Mouse (Mus musculus): ENCODE measurements around the gene Gm17019. TPM values are rescaled to one million over a fixed set of nuclear protein-coding genes. Genes with fewer than 3 reads are reported as not detected.
"Not testable (repeated sequence)": the region's sequence is repeated elsewhere in the genome, so short reads cannot be mapped to it uniquely, and the experiment has no call there.

The Gm17019 gene
- polyA plus RNA-seq, 1 experiment from 2014 or later = not detected

GRCm38 (mm10) chr5:15010639-15011582 is 21.9 kb downstream of the Gm17019 start:
- ATAC-seq (replicated peaks); H3K27me3 ChIP-seq (replicated peaks); H3K36me3 ChIP-seq (replicated peaks); H3K27ac ChIP-seq; H3K9ac ChIP-seq; H3K4me3 ChIP-seq; H3K4me1 ChIP-seq; H3K4me2 ChIP-seq: not testable (repeated sequence)
- peaks cover 27% of the 10 kb centered on the region for H3K9me3 ChIP-seq
- WGBS = 85% methylated on average over 11 of the region's 11 CpGs

- peaks cover 43% of the 10 kb centered on the region for H3K9me3 ChIP-seq
- H3K36me3 ChIP-seq (replicated peaks); H3K9ac ChIP-seq; H3K4me3 ChIP-seq; H3K27ac ChIP-seq; H3K4me2 ChIP-seq; H3K4me1 ChIP-seq; H3K27me3 ChIP-seq (replicated peaks): not testable (repeated sequence)
- 0 out of 2 replicates have a peak, but pooled peaks have one; percentile 44 for ATAC-seq (replicated peaks)
- 57% methylated on average over 3 of the region's 3 CpGs for WGBS
Measured at GRCm38 (mm10) chr5:15006907-15007306, 25.9 kb downstream of the Gm17019 start.

GRCm38 (mm10) chr5:15006288-15006687 is 26.5 kb downstream of the Gm17019 start:
- not testable (repeated sequence) for H3K27ac ChIP-seq; H3K27me3 ChIP-seq (replicated peaks); H3K9ac ChIP-seq; ATAC-seq (replicated peaks); H3K4me2 ChIP-seq; H3K4me1 ChIP-seq; H3K36me3 ChIP-seq (replicated peaks); H3K4me3 ChIP-seq
- peaks cover 39% of the 10 kb centered on the region for H3K9me3 ChIP-seq
- WGBS = 68% methylated on average over 3 of the region's 3 CpGs

GRCm38 (mm10) chr5:15005584-15005983 is 27.2 kb downstream of the Gm17019 start:
- H3K4me3 ChIP-seq; H3K36me3 ChIP-seq (replicated peaks); H3K27ac ChIP-seq; H3K9ac ChIP-seq; H3K27me3 ChIP-seq (replicated peaks); H3K4me2 ChIP-seq; H3K4me1 ChIP-seq: not testable (repeated sequence)
- WGBS = 59% methylated on average over 3 of the region's 4 CpGs
- H3K9me3 ChIP-seq = peaks cover 32% of the 10 kb centered on the region
- 0 out of 2 replicates have a peak, but pooled peaks have one; percentile 22 for ATAC-seq (replicated peaks)

GRCm38 (mm10) chr5:15004569-15005562 is 27.9 kb downstream of the Gm17019 start:
- not testable (repeated sequence) for H3K36me3 ChIP-seq (replicated peaks); H3K9ac ChIP-seq; H3K27ac ChIP-seq; H3K4me2 ChIP-seq; H3K4me1 ChIP-seq; H3K4me3 ChIP-seq; H3K27me3 ChIP-seq (replicated peaks)
- peak; percentile 94 for ATAC-seq (replicated peaks)
- WGBS = 75% methylated on average over 5 of the region's 5 CpGs
- H3K9me3 ChIP-seq = peaks cover 29% of the 10 kb centered on the region

GRCm38 (mm10) chr5:14998077-14998476 is 34.7 kb downstream of the Gm17019 start:
- H3K9me3 ChIP-seq = peaks cover 23% of the 10 kb centered on the region
- H3K4me3 ChIP-seq; H3K4me1 ChIP-seq; H3K4me2 ChIP-seq; H3K27me3 ChIP-seq (replicated peaks); H3K9ac ChIP-seq; ATAC-seq (replicated peaks); H3K27ac ChIP-seq; H3K36me3 ChIP-seq (replicated peaks): not testable (repeated sequence)
- 82% methylated on average over 9 of the region's 9 CpGs for WGBS

- H3K27me3 ChIP-seq (replicated peaks); H3K4me3 ChIP-seq; ATAC-seq (replicated peaks); H3K36me3 ChIP-seq (replicated peaks); H3K4me1 ChIP-seq; H3K9ac ChIP-seq; H3K27ac ChIP-seq; H3K4me2 ChIP-seq: not testable (repeated sequence)
- peaks cover 21% of the 10 kb centered on the region for H3K9me3 ChIP-seq
- 83% methylated on average over 4 of the region's 4 CpGs for WGBS
Measured at GRCm38 (mm10) chr5:14997556-14997955, 35.2 kb downstream of the Gm17019 start.

GRCm38 (mm10) chr5:14996670-14997249 is 36.0 kb downstream of the Gm17019 start:
- not testable (repeated sequence) for H3K27ac ChIP-seq; H3K4me1 ChIP-seq; H3K4me2 ChIP-seq; H3K36me3 ChIP-seq (replicated peaks); H3K27me3 ChIP-seq (replicated peaks); H3K9ac ChIP-seq; ATAC-seq (replicated peaks); H3K4me3 ChIP-seq
- peaks cover 17% of the 10 kb centered on the region for H3K9me3 ChIP-seq
- WGBS = 70% methylated on average over 7 of the region's 7 CpGs

GRCm38 (mm10) chr5:14994124-14994523 is 38.7 kb downstream of the Gm17019 start:
- H3K9me3 ChIP-seq = peaks cover 24% of the 10 kb centered on the region
- peak; percentile 75; the same call in 1 of the 2 replicates for ATAC-seq (replicated peaks)
- H3K4me3 ChIP-seq; H3K27ac ChIP-seq; H3K4me2 ChIP-seq; H3K9ac ChIP-seq; H3K36me3 ChIP-seq (replicated peaks); H3K4me1 ChIP-seq; H3K27me3 ChIP-seq (replicated peaks): not testable (repeated sequence)
- WGBS = 85% methylated on average over 6 of the region's 6 CpGs

GRCm38 (mm10) chr5:14990375-14991158 is 42.2 kb downstream of the Gm17019 start:
- not testable (repeated sequence) for ATAC-seq (replicated peaks); H3K9ac ChIP-seq; H3K4me2 ChIP-seq; H3K27me3 ChIP-seq (replicated peaks); H3K27ac ChIP-seq; H3K4me1 ChIP-seq; H3K4me3 ChIP-seq; H3K36me3 ChIP-seq (replicated peaks)
- WGBS = 78% methylated on average over 8 of the region's 8 CpGs
- peaks cover 17% of the 10 kb centered on the region for H3K9me3 ChIP-seq

GRCm38 (mm10) chr5:14986649-14987387 is 46.0 kb downstream of the Gm17019 start:
- WGBS = 41% methylated on average over 6 of the region's 6 CpGs
- not testable (repeated sequence) for H3K4me1 ChIP-seq, H3K27ac ChIP-seq

More at GRCm38 (mm10) chr5:14986649-14987387, 46.0 kb downstream of the Gm17019 start:
- H3K9ac ChIP-seq; H3K4me3 ChIP-seq; H3K27me3 ChIP-seq (replicated peaks); H3K36me3 ChIP-seq (replicated peaks); ATAC-seq (replicated peaks); H3K4me2 ChIP-seq: not testable (repeated sequence)
- peaks cover 14% of the 10 kb centered on the region for H3K9me3 ChIP-seq
